Mouse (Mus musculus) bone marrow macrophage, adult 2 months (primary cell): ENCODE data around the gene Gm9945.

ENCODE experiments used
- CTCF ChIP-seq: IDR thresholded peaks from 2 replicates; pipeline ENCODE4 v1.5.1; 2012; ENCODE audit warnings: low read depth, mild to moderate bottlenecking, low read length, moderate library complexity
- POLR2A ChIP-seq: IDR thresholded peaks from 2 replicates; pipeline ENCODE4 v1.6.1; 2012; ENCODE audit warnings: mild to moderate bottlenecking, low read depth, low read length, borderline replicate concordance

- TF ChIP-seq CTCF, result no peak
- TF ChIP-seq POLR2A, result no peak
Observed at GRCm38 (mm10) chr11:53519207-53520121, 39.5 kb downstream of the Gm9945 start, which contains the start of gene Sept8.
